Mouse (Mus musculus): ENCODE data around the gene Mtcl1. TPM values are rescaled to one million over a fixed set of nuclear protein-coding genes. Genes with fewer than 3 reads are reported as not detected.

Mtcl1 gene
- polyA plus RNA-seq, 1 experiment from 2014 or later, result 11.7 TPM

DNA sequence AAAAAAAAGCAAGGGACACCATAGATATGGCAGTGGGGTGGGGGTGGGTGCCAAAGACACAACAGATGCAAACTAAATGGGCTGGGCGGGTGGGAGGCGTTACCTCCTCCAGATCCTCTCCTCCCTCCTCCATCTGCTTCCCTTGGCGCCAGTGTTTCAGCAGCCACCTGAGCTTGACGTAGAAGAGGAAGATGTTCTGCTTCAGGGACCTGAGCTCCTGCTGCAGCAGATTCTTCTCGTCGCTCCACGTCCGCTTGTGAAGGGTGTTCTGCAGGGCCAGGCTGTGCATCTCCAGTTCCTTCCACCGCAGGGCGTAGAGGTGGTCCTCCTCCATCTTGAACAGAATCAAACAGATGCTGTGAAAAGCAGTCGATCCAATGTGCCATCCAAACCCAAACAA lies 81.4 kb downstream of the Mtcl1 start:
- peaks cover 8% of the 10 kb centered on the region; the same call in 1 of the 2 replicates for H3K4me1 ChIP-seq (replicated peaks; ENCODE audit: control insufficient read depth, insufficient read depth, low read length)

DNA sequence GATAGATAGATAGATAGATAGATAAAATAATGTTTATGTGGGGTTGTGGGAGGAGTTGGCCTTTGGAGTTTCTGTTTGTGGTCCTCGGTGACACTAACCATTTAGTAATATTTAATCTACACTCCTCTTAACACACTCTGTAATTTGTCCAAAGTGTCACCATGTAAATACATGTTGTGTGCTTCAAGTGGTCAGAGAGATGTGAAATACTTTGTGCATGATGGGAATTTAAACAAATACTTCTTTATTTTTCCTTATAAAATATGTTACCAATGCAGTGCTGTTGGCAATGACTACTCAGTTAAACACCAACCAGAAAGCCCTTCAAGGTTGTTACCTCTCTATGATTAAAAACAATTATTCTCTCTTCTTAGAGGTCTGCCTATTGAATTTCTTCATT lies 83.9 kb downstream of the Mtcl1 start:
- no peak overlapping the region for H3K4me2 ChIP-seq (ENCODE audit: low read length)
- ATAC-seq (replicated peaks; ENCODE audit: low FRiP score, low TSS enrichment, low read depth) (no peak), DNase-seq (ENCODE audit: low spot score) (no peak)
- peaks cover 12% of the 10 kb centered on the region; the same call in 1 of the 2 replicates for H3K36me3 ChIP-seq (ENCODE audit: control insufficient read depth, insufficient read depth, low read length)
- peaks cover 8% of the 10 kb centered on the region; the same call in 1 of the 2 replicates for H3K4me1 ChIP-seq (replicated peaks; ENCODE audit: control insufficient read depth, insufficient read depth, low read length)
- no peaks in the 10 kb centered on the region for H3K9me3 ChIP-seq (ENCODE audit: control insufficient read depth, low read length)
- H3K27me3 ChIP-seq (replicated peaks; ENCODE audit: control insufficient read depth, insufficient read depth, low read length), result no peaks in the 10 kb centered on the region
- H3K27ac ChIP-seq (ENCODE audit: low read depth), result no peak overlapping the region
- WGBS, result 63% methylated on average over 1 of the region's 1 CpGs
- H3K9ac ChIP-seq (ENCODE audit: low read length), result no peak overlapping the region
- H3K4me3 ChIP-seq (ENCODE audit: low read depth, low read length), result no peak overlapping the region

More for the DNA sequence above, 81.4 kb downstream of the Mtcl1 start:
- Histone ChIP-seq H3K36me3 (ENCODE audit: control insufficient read depth, insufficient read depth, low read length) (0 out of 2 replicates have a peak, but pooled peaks cover 10% of the 10 kb centered on the region), H3K9me3 (ENCODE audit: control insufficient read depth, low read length) (no peaks in the 10 kb centered on the region), H3K9ac (ENCODE audit: low read length) (no peak overlapping the region), H3K27me3 (replicated peaks; ENCODE audit: control insufficient read depth, insufficient read depth, low read length) (no peaks in the 10 kb centered on the region), H3K4me2 (ENCODE audit: low read length) (no peak overlapping the region), H3K4me3 (ENCODE audit: low read depth, low read length) (no peak overlapping the region), H3K27ac (ENCODE audit: low read depth) (no peak overlapping the region)
- no peak for ATAC-seq (replicated peaks; ENCODE audit: low FRiP score, low TSS enrichment, low read depth)
- no peak for DNase-seq (ENCODE audit: low spot score)
- WGBS, result 91% methylated on average over 11 of the region's 11 CpGs

- Histone ChIP-seq H3K27me3 (replicated peaks; ENCODE audit: control insufficient read depth, insufficient read depth, low read length) (no peaks in the 10 kb centered on the region), H3K4me1 (replicated peaks; ENCODE audit: control insufficient read depth, insufficient read depth, low read length) (peaks cover 8% of the 10 kb centered on the region; the same call in 1 of the 2 replicates), H3K36me3 (ENCODE audit: control insufficient read depth, insufficient read depth, low read length) (peaks cover 10% of the 10 kb centered on the region; the same call in 1 of the 2 replicates), H3K9me3 (ENCODE audit: control insufficient read depth, low read length) (no peaks in the 10 kb centered on the region), H3K4me2 (ENCODE audit: low read length) (no peak overlapping the region), H3K27ac (ENCODE audit: low read depth) (no peak overlapping the region), H3K9ac (ENCODE audit: low read length) (no peak overlapping the region), H3K4me3 (ENCODE audit: low read depth, low read length) (no peak overlapping the region)
- 51% methylated on average over 3 of the region's 3 CpGs for WGBS
- no peak for ATAC-seq (replicated peaks; ENCODE audit: low FRiP score, low TSS enrichment, low read depth)
- no peak for DNase-seq (ENCODE audit: low spot score)
These were observed 84.3 kb downstream of the Mtcl1 start for GRCm38 (mm10) chr17:66365293-66365642.

DNA sequence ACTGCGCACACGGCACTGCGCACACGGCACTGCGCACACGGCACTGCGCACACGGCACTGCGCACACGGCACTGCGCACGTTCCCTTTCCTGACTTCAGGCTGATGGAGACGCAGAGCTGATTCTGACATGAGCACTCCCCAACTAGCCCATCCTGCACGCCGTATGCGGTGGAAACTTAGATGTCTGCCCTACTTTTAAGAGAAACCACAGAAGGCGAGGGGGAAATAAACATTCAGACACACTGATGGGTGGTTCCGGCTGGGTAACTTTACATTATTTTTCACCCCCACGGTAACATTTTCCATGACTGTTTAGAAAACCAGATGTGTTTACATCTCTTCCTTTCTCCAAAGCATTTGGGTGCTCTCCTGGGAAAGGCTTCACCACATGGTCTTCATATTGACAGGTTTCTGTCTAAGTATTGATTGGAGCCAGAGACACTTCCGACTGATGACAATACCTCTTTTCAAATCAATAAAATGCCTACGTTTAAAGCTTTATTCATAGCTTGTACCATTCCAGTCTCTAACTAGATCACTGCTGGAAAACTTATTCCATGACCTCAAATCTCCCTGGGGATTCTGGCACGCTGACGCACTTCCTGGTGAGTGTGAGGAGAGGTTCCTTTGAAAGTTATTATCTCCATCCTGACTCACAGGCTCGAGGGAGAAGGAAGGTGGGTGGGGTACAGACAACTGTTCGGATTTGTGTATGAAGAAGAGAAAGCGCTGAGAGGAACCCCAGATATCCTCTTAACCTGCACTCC lies 84.8 kb downstream of the Mtcl1 start:
- H3K36me3 ChIP-seq (ENCODE audit: control insufficient read depth, insufficient read depth, low read length), result peaks cover 10% of the 10 kb centered on the region; the same call in 1 of the 2 replicates
- H3K9ac ChIP-seq (ENCODE audit: low read length), result no peak overlapping the region
- WGBS, result 55% methylated on average over 26 of the region's 26 CpGs
- no peaks in the 10 kb centered on the region for H3K9me3 ChIP-seq (ENCODE audit: control insufficient read depth, low read length)
- H3K4me3 ChIP-seq (ENCODE audit: low read depth, low read length), result no peak overlapping the region
- no peak for DNase-seq (ENCODE audit: low spot score)
- ATAC-seq (replicated peaks; ENCODE audit: low FRiP score, low TSS enrichment, low read depth), result no peak
- 0 out of 2 replicates have a peak overlapping the region, but pooled peaks have one; percentile 12 for H3K4me2 ChIP-seq (ENCODE audit: low read length)
- H3K27me3 ChIP-seq (replicated peaks; ENCODE audit: control insufficient read depth, insufficient read depth, low read length), result no peaks in the 10 kb centered on the region
- H3K27ac ChIP-seq (ENCODE audit: low read depth), result no peak overlapping the region
- H3K4me1 ChIP-seq (replicated peaks; ENCODE audit: control insufficient read depth, insufficient read depth, low read length), result peaks cover 8% of the 10 kb centered on the region; the same call in 1 of the 2 replicates

GRCm38 (mm10) chr17:66363852-66364524 lies 85.6 kb downstream of the Mtcl1 start:
- no peaks in the 10 kb centered on the region for H3K27me3 ChIP-seq (replicated peaks; ENCODE audit: control insufficient read depth, insufficient read depth, low read length)
- ATAC-seq (replicated peaks; ENCODE audit: low FRiP score, low TSS enrichment, low read depth), result no peak
- WGBS, result 90% methylated on average over 33 of the region's 36 CpGs

GRCm38 (mm10) chr17:66362287-66363016 lies 87.1 kb downstream of the Mtcl1 start:
- H3K4me3 ChIP-seq (ENCODE audit: low read depth, low read length), result no peak overlapping the region
- DNase-seq (ENCODE audit: low spot score) (no peak), ATAC-seq (replicated peaks; ENCODE audit: low FRiP score, low TSS enrichment, low read depth) (peak; percentile 25; the same call in 1 of the 2 replicates)
- 68% methylated on average over 14 of the region's 15 CpGs for WGBS
- H3K27me3 ChIP-seq (replicated peaks; ENCODE audit: control insufficient read depth, insufficient read depth, low read length), result no peaks in the 10 kb centered on the region
- H3K9me3 ChIP-seq (ENCODE audit: control insufficient read depth, low read length), result no peaks in the 10 kb centered on the region
- no peak overlapping the region for H3K27ac ChIP-seq (ENCODE audit: low read depth)
- no peak overlapping the region for H3K4me2 ChIP-seq (ENCODE audit: low read length)
- no peak overlapping the region for H3K9ac ChIP-seq (ENCODE audit: low read length)
- peaks cover 8% of the 10 kb centered on the region; the same call in 1 of the 2 replicates for H3K4me1 ChIP-seq (replicated peaks; ENCODE audit: control insufficient read depth, insufficient read depth, low read length)
- H3K36me3 ChIP-seq (ENCODE audit: control insufficient read depth, insufficient read depth, low read length), result peaks cover 6% of the 10 kb centered on the region; the same call in 1 of the 2 replicates

More at GRCm38 (mm10) chr17:66363852-66364524, 85.6 kb downstream of the Mtcl1 start:
- H3K27ac ChIP-seq (ENCODE audit: low read depth), result no peak overlapping the region
- H3K4me1 ChIP-seq (replicated peaks; ENCODE audit: control insufficient read depth, insufficient read depth, low read length), result peaks cover 8% of the 10 kb centered on the region; the same call in 1 of the 2 replicates
- H3K9me3 ChIP-seq (ENCODE audit: control insufficient read depth, low read length), result no peaks in the 10 kb centered on the region
- no peak overlapping the region for H3K9ac ChIP-seq (ENCODE audit: low read length)
- peaks cover 10% of the 10 kb centered on the region; the same call in 1 of the 2 replicates for H3K36me3 ChIP-seq (ENCODE audit: control insufficient read depth, insufficient read depth, low read length)
- no peak for DNase-seq (ENCODE audit: low spot score)
- H3K4me3 ChIP-seq (ENCODE audit: low read depth, low read length), result no peak overlapping the region
- H3K4me2 ChIP-seq (ENCODE audit: low read length), result no peak overlapping the region

- H3K9me3 ChIP-seq (ENCODE audit: control insufficient read depth, low read length), result no peaks in the 10 kb centered on the region
- H3K4me2 ChIP-seq (ENCODE audit: low read length), result no peak overlapping the region
- no peaks in the 10 kb centered on the region; the same call in 1 of the 2 replicates for H3K4me1 ChIP-seq (replicated peaks; ENCODE audit: control insufficient read depth, insufficient read depth, low read length)
- 74% methylated on average over 27 of the region's 27 CpGs for WGBS
- peaks cover 3% of the 10 kb centered on the region; the same call in 1 of the 2 replicates for H3K36me3 ChIP-seq (ENCODE audit: control insufficient read depth, insufficient read depth, low read length)
- DNase-seq (ENCODE audit: low spot score) (no peak), ATAC-seq (replicated peaks; ENCODE audit: low FRiP score, low TSS enrichment, low read depth) (no peak)
- no peak overlapping the region for H3K9ac ChIP-seq (ENCODE audit: low read length)
- no peak overlapping the region for H3K4me3 ChIP-seq (ENCODE audit: low read depth, low read length)
- H3K27me3 ChIP-seq (replicated peaks; ENCODE audit: control insufficient read depth, insufficient read depth, low read length), result no peaks in the 10 kb centered on the region
- H3K27ac ChIP-seq (ENCODE audit: low read depth), result no peak overlapping the region
These were observed 91.2 kb downstream of the Mtcl1 start for GRCm38 (mm10) chr17:66358026-66358978.

All from intestine, embryonic 14.5 days (tissue).